Mouse (Mus musculus) intestine, postnatal 0 days (tissue): ENCODE results near the gene Fam227b. TPM values are rescaled to one million over a fixed set of nuclear protein-coding genes. Genes with fewer than 3 reads are reported as not detected.

Experiments
- ATAC-seq: fragments of 200-750 bp; cut with Nextera tagmentation; 2 replicates; pipeline ENCODE4 v1.8.0; 2017; ENCODE audit warnings: mild to moderate bottlenecking, moderate TSS enrichment, moderate library complexity
- H3K27ac ChIP-seq: fragments of 300-500 bp; sonication (generic); 2 replicates; pipeline ENCODE4 v1.5.1; 2014; ENCODE audit warnings: mild to moderate bottlenecking, low read depth, low read length, moderate library complexity
- H3K27me3 ChIP-seq: fragments of 300-500 bp; sonication (generic); replicated peaks from 2 replicates; pipeline ENCODE4 v1.6.1; 2014; ENCODE audit warnings: low read length, mixed read lengths; ENCODE audit not compliant: control insufficient read depth, insufficient read depth
- H3K36me3 ChIP-seq: fragments of 300-500 bp; sonication (generic); 2 replicates; pipeline ENCODE4 v1.6.1; 2014; ENCODE audit warnings: mild to moderate bottlenecking, moderate library complexity; ENCODE audit not compliant: control insufficient read depth, insufficient read depth
- H3K4me1 ChIP-seq: fragments of 300-500 bp; sonication (generic); replicated peaks from 2 replicates; pipeline ENCODE4 v1.6.1; 2014; ENCODE audit warnings: antibody characterized with exemption, low read length, mixed read lengths; ENCODE audit not compliant: control insufficient read depth, insufficient read depth
- H3K4me2 ChIP-seq: fragments of 300-500 bp; sonication (generic); replicated peaks from 2 replicates; pipeline ENCODE4 v1.6.1; 2014; ENCODE audit warnings: low read depth, mild to moderate bottlenecking, moderate library complexity
- H3K4me3 ChIP-seq: fragments of 300-500 bp; sonication (generic); 2 replicates; pipeline ENCODE4 v1.5.1; 2014; ENCODE audit warnings: low read depth, low read length
- H3K9ac ChIP-seq: fragments of 300-500 bp; sonication (generic); 2 replicates; pipeline ENCODE4 v1.6.1; 2014; ENCODE audit warnings: mild to moderate bottlenecking, low read depth, low read length
- H3K9me3 ChIP-seq: fragments of 300-500 bp; sonication (generic); 2 replicates; pipeline ENCODE4 v1.6.1; 2016; ENCODE audit warnings: mixed run types; ENCODE audit not compliant: control insufficient read depth
- CTCF ChIP-seq: sonication (generic); IDR thresholded peaks from 2 replicates; pipeline ENCODE4 v1.5.1; 2016; ENCODE audit warnings: low read depth, mild to moderate bottlenecking, control low read depth, antibody characterized with exemption, moderate library complexity
- WGBS: fragments of 180-500 bp; shearing (Covaris S2); extraction: QIAGEN DNeasy Blood & Tissue Kit; methylation state at CpG from one replicate; pipeline ENCODE4 v1.1.7; 2014; 5-methylcytosine and 5-hydroxymethylcytosine counted together
- polyA plus RNA-seq: library from polyadenylated mRNA; unstranded; fragments of >200 nt; fragmentation: Nextera tagmentation; extraction: Ambion mirVana; gene quantifications from 2 replicates; pipeline ENCODE4 v1.2.1, GENCODE M21; 2015

Gene Fam227b
- polyA plus RNA-seq, 1 experiment from 2014 or later, result not detected

GRCm38 (mm10) chr2:126045621-126046020 lies 106.2 kb downstream of the Fam227b start:
- H3K4me3 ChIP-seq, result no peak overlapping the region
- H3K27ac ChIP-seq, result no peak overlapping the region
- ATAC-seq, result no peak
- WGBS, result 76% methylated on average over 5 of the region's 5 CpGs
- no peak for TF ChIP-seq CTCF
- H3K9ac ChIP-seq, result no peak overlapping the region
- no peak overlapping the region for H3K4me2 ChIP-seq
- no peaks in the 10 kb centered on the region for H3K36me3 ChIP-seq
- no peaks in the 10 kb centered on the region for H3K9me3 ChIP-seq
- H3K4me1 ChIP-seq, result no peaks in the 10 kb centered on the region
- no peaks in the 10 kb centered on the region for H3K27me3 ChIP-seq

GRCm38 (mm10) chr2:126042674-126043073 lies 109.1 kb downstream of the Fam227b start:
- no peaks in the 10 kb centered on the region for H3K27me3 ChIP-seq
- no peak overlapping the region for H3K9ac ChIP-seq
- ATAC-seq, result no peak
- 71% methylated on average over 3 of the region's 3 CpGs for WGBS
- H3K9me3 ChIP-seq, result no peaks in the 10 kb centered on the region
- TF ChIP-seq CTCF, result no peak
- H3K4me3 ChIP-seq, result no peak overlapping the region
- no peak overlapping the region for H3K4me2 ChIP-seq
- H3K36me3 ChIP-seq, result no peaks in the 10 kb centered on the region
- no peaks in the 10 kb centered on the region for H3K4me1 ChIP-seq
- no peak overlapping the region for H3K27ac ChIP-seq

DNA sequence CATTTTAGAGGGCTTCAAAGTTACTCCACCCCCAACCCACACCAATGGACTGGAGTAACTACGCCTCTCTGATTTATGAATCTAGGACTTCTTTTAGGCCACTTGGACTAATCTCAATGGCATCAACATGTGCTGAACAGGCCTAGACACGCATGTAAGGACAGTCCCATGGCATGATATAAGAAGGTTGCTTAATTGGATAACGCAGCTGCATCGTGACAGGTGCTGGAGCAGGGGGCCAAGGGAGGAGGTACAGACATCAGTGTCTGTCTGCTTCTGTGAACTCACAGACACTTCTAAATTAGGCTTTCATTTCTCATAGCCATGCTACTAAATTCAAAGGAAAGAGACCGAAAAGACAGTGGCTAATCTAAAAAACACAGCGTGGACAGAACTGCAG lies 110.6 kb downstream of the Fam227b start:
- Histone ChIP-seq H3K27ac (no peak overlapping the region), H3K36me3 (no peaks in the 10 kb centered on the region), H3K9me3 (no peaks in the 10 kb centered on the region), H3K4me2 (no peak overlapping the region), H3K27me3 (no peaks in the 10 kb centered on the region), H3K4me1 (no peaks in the 10 kb centered on the region), H3K9ac (no peak overlapping the region), H3K4me3 (no peak overlapping the region)
- no peak for TF ChIP-seq CTCF
- ATAC-seq, result no peak
- 91% methylated on average over 6 of the region's 6 CpGs for WGBS

- Histone ChIP-seq H3K9ac (no peak overlapping the region), H3K4me1 (no peaks in the 10 kb centered on the region), H3K27ac (no peak overlapping the region), H3K4me3 (no peak overlapping the region), H3K4me2 (no peak overlapping the region), H3K36me3 (no peaks in the 10 kb centered on the region), H3K27me3 (no peaks in the 10 kb centered on the region), H3K9me3 (no peaks in the 10 kb centered on the region)
- WGBS, result 77% methylated on average over 2 of the region's 2 CpGs
- no peak for ATAC-seq
- no peak for TF ChIP-seq CTCF
Observed at GRCm38 (mm10) chr2:126040651-126041050, 111.2 kb downstream of the Fam227b start.

DNA sequence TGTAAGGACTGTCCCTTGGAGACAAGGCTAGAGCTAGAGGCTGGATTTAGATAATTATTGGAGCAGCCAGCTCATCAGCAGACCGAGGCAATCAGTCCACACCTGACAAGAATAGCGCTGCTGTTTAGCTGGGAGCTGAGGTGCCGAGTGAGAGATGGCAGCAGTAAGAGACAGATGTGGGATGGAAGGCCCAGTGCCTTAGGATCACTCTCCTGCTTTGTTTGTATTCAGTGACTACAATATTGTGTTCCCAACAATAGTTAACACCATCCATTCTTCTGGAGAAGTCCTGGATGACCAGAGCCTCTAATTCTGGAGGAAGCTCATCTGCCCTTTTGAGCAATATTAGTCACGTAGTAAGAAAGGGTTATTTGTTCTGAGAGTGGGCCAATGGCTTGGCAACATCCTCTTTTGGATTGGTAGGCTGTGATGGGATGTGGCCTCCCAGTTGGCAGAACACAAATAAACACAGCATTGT lies 112.4 kb downstream of the Fam227b start:
- ATAC-seq, result no peak
- H3K4me1 ChIP-seq, result no peaks in the 10 kb centered on the region
- H3K9me3 ChIP-seq, result no peaks in the 10 kb centered on the region
- H3K9ac ChIP-seq, result no peak overlapping the region
- H3K4me2 ChIP-seq, result no peak overlapping the region
- no peaks in the 10 kb centered on the region for H3K27me3 ChIP-seq
- TF ChIP-seq CTCF, result no peak
- H3K27ac ChIP-seq, result no peak overlapping the region
- no peaks in the 10 kb centered on the region for H3K36me3 ChIP-seq
- 70% methylated on average over 4 of the region's 4 CpGs for WGBS
- no peak overlapping the region for H3K4me3 ChIP-seq

DNA sequence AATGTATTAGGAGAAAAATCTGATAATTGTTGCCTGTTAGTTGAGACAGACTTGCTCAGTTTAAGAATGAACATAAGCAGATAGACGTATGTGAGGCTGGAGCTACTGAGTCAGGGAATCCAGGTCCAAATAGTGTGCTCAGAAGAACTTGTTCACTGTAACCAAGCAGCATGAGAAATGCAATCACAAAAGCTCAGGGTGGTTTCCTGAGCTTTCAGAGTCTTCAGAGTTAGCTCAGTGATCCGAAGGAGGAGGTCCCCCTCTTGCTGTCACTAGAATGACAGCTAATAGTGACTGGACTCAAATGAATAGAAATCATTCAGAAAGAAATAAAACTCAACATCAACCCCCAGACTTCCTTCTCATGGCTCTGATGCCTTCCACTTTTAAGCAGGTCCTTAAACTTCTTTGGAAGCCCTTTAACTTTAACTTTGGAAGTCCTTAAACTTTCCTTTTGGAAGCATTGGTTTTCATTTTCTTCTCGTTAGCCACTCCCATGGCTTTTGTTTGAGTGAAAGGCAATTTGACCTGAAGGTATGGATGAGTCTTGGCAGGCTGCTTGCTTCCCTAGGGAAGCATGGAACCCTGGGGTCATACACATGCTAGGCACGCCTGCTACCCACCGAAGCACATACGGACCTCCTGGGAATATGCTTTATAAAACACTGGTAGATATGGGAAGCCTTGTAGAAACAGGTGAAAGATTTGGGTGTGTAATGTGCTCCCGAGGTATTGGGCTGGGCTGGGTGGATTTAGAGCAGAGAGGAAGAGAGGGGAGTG lies 113.4 kb downstream of the Fam227b start:
- Histone ChIP-seq H3K4me2 (no peak overlapping the region), H3K27me3 (no peaks in the 10 kb centered on the region), H3K4me3 (no peak overlapping the region), H3K4me1 (no peaks in the 10 kb centered on the region), H3K9ac (no peak overlapping the region), H3K27ac (no peak overlapping the region), H3K36me3 (no peaks in the 10 kb centered on the region), H3K9me3 (no peaks in the 10 kb centered on the region)
- TF ChIP-seq CTCF, result no peak
- WGBS, result 82% methylated on average over 7 of the region's 7 CpGs
- ATAC-seq, result no peak
